Mouse (Mus musculus): ENCODE measurements at regions not wholly inside any gene's neighbourhood (a gene's known extent, or its start where the extent isn't known, plus 50 kb on each side); places are given as distances from the start of the nearest gene placed in this dataset.

- DNase-seq (ENCODE audit: low read depth): no peak
These were observed 51.7 kb upstream of the Eif4g2 start for GRCm38 (mm10) chr7:111134496-111134895.

Data from c-Kit-positive CD71-negative TER-119-negative erythroid progenitor cells, embryonic 14.5 days (primary cell).